Mouse (Mus musculus) heart, adult 2 months (tissue): ENCODE results near the gene Atf7ip.

Experiments
- CTCF ChIP-seq: fragments of 200-600 bp; IDR thresholded peaks from 2 replicates; pipeline ENCODE4 v1.8.1; 2022; ENCODE audit warnings: antibody characterized with exemption, mild to moderate bottlenecking, moderate library complexity
- POLR2A ChIP-seq: fragments of 200-500 bp; IDR thresholded peaks from 2 replicates; pipeline ENCODE4 v1.6.1; 2011; ENCODE audit warnings: mild to moderate bottlenecking, low read depth, low read length, control low read depth; ENCODE audit not compliant: insufficient read depth

DNA sequence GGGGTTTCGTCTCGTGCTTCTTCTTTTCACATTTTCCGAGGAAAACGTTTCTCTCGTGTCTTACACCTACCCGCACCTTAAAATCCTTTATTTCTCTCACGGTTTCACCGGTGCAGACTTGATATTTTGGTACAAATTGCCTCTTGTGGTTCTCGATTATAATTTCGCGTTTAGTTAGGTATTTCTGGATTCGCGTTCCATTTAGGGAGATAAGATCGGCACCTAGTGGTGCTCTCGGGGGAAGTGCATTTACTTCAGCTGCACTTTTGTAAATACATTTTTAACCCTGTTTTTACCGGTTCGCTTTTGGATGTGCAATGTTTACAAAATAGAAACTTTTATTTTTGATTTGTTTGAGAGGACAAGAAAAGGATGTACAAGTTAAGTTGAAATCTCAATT, 13.3 kb downstream of the Atf7ip start:
- TF ChIP-seq CTCF (peak; percentile 37), POLR2A (no peak)
